Mouse (Mus musculus) heart, postnatal 0 days (tissue): Measurements from ENCODE around the gene Pam.

Experiments
- CTCF ChIP-seq: IDR thresholded peaks from 2 replicates; pipeline ENCODE4 v1.5.1; 2016; ENCODE audit warnings: antibody characterized with exemption, control low read depth, low read depth
- EP300 ChIP-seq: IDR thresholded peaks from 2 replicates; pipeline ENCODE4 v1.6.1; 2016; ENCODE audit warnings: antibody characterized with exemption, low read depth

DNA sequence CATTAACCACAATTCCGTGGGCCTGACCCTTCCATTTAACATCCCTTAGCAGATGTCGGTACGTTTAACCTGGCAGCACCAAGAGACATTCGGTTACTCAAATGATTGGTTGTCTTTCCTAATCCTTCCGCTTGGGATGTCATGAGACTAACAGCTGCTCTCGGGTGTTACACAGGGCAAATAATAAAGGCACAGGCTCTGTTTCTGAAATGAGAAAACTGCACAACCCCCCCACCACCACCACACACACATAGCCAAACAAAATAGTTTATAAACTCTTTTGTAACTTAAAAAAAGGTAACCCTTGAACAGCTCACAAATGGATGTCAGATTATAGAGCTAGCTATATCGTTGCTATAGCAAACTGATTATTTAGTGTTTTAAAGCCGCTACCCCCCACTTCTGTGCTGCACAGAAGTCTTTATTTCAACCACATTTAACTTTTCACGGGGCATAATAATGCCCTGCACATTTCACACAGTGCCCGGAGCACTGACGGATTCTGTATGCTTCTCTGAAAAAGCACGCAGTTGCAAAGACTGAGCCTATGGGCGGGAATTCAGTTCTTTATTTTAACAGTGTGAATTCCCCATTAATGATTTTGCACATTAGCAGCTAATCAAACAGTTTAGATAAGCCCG lies 246.7 kb downstream of the Pam start:
- TF ChIP-seq EP300 (no peak), CTCF (no peak)
